Mouse (Mus musculus) lung, postnatal 0 days (tissue): ENCODE measurements at regions not wholly inside any gene's neighbourhood (a gene's known extent, or its start where the extent isn't known, plus 50 kb on each side); places are given as distances from the start of the nearest gene placed in this dataset.

Experiments used
- CTCF ChIP-seq: IDR thresholded peaks from 2 replicates; pipeline ENCODE4 v1.5.1; 2016; ENCODE audit warnings: antibody characterized with exemption, mild to moderate bottlenecking
- EP300 ChIP-seq: IDR thresholded peaks from 2 replicates; pipeline ENCODE4 v1.6.1; 2016; ENCODE audit warnings: antibody characterized with exemption, mild to moderate bottlenecking, control low read depth

GRCm38 (mm10) chr8:89568641-89569040 is 524.7 kb upstream of the Sall1 start:
- no peak for TF ChIP-seq EP300
- no peak for TF ChIP-seq CTCF
